Mouse (Mus musculus) heart, embryonic 16.5 days (tissue): ENCODE measurements at regions not wholly inside any gene's neighbourhood (a gene's known extent, or its start where the extent isn't known, plus 50 kb on each side); places are given as distances from the start of the nearest gene placed in this dataset.

Experiments
- ATAC-seq: fragments of 200-750 bp; cut with Nextera tagmentation; replicated peaks from 2 replicates; pipeline ENCODE4 v1.8.0; 2017; ENCODE audit warnings: moderate number of reproducible peaks; ENCODE audit not compliant: insufficient read depth, low FRiP score; ENCODE audit errors: extremely low read depth
- H3K27ac ChIP-seq: fragments of 300-500 bp; sonication (generic); 2 replicates; pipeline ENCODE4 v1.5.1; 2014; ENCODE audit warnings: mild to moderate bottlenecking, low read length, control low read depth, moderate library complexity
- H3K27me3 ChIP-seq: fragments of 300-500 bp; sonication (generic); 2 replicates; pipeline ENCODE4 v1.6.1; 2014; ENCODE audit warnings: low read length, mixed read lengths; ENCODE audit not compliant: control insufficient read depth, insufficient read depth
- H3K36me3 ChIP-seq: fragments of 300-500 bp; sonication (generic); 2 replicates; pipeline ENCODE4 v1.6.1; 2014; ENCODE audit not compliant: control insufficient read depth, insufficient read depth
- H3K4me1 ChIP-seq: fragments of 300-500 bp; sonication (generic); 2 replicates; pipeline ENCODE4 v1.6.1; 2014; ENCODE audit warnings: low read length, mixed read lengths; ENCODE audit not compliant: control insufficient read depth, insufficient read depth
- H3K4me2 ChIP-seq: fragments of 300-500 bp; sonication (generic); 2 replicates; pipeline ENCODE4 v1.6.1; 2014; ENCODE audit warnings: low read depth, mild to moderate bottlenecking, control low read depth, low read length
- H3K4me3 ChIP-seq: fragments of 300-500 bp; sonication (generic); 2 replicates; pipeline ENCODE4 v1.5.1; 2014; ENCODE audit warnings: mild to moderate bottlenecking, control low read depth, low read length
- H3K9ac ChIP-seq: fragments of 300-500 bp; sonication (generic); 2 replicates; pipeline ENCODE4 v1.6.1; 2014; ENCODE audit warnings: low read length, control low read depth
- H3K9me3 ChIP-seq: fragments of 300-500 bp; sonication (generic); replicated peaks from 2 replicates; pipeline ENCODE4 v1.6.1; 2016; ENCODE audit warnings: low read length; ENCODE audit not compliant: control insufficient read depth
- WGBS: fragments of 180-500 bp; shearing (Covaris S2); extraction: QIAGEN DNeasy Blood & Tissue Kit; methylation state at CpG from one replicate; pipeline ENCODE4 v1.1.7; 2014; 5-methylcytosine and 5-hydroxymethylcytosine counted together

DNA sequence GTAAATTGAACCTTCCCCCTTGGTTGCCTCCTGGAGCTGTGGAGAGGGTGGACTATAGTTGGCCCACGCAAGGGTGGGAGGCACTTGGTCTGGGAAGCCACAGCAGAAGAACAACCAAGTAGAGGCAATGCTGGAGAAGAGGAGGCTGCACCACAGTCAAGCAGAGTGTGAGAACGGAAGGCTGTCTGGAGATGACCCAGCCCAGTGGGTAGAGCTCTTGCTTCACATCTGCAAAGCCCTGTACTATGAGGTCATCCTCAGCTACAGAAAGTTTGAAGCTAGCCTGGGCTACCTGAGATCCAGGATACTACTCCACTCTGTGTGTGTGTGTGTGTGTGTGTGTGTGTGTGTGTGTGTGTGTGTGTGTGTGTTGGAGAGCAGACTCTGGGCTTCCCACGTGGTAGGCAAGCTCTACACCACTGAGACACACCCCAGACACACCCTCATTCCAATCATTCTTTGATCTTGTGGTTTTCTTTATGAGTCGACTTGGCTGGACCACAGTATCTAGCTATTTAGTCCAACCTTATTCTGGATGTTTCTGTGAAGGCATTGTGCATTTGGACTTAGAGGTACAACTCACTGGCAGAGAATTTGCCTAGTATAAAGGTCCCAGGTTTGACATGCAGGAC is 111.5 kb upstream of the Med13l start:
- no peak overlapping the region for H3K9ac ChIP-seq
- 48% methylated on average over 4 of the region's 4 CpGs for WGBS
- no peak overlapping the region for H3K4me3 ChIP-seq
- ATAC-seq = no peak
- H3K4me2 ChIP-seq = no peak overlapping the region
- no peaks in the 10 kb centered on the region for H3K9me3 ChIP-seq
- H3K36me3 ChIP-seq = no peaks in the 10 kb centered on the region
- H3K27me3 ChIP-seq = no peaks in the 10 kb centered on the region
- peaks cover 8% of the 10 kb centered on the region for H3K4me1 ChIP-seq
- no peak overlapping the region for H3K27ac ChIP-seq

DNA sequence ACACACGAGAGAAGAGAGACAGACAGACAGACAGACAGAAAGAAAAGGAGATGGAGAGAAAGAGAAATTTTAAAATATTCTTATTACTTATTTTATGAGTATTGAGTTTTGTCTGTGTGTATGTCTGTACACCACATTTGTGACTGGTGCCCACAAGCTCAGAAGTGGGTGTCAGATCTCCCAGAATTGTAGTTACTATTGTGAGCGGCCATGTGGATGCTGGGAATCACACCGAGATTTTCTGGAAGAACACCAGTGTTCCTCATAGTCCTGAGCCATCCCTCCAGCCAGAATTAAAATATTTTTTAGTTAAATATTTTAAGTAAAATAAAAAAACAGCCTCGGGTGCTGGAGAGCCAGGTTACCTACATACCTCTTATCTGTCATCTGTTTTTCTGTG is 110.6 kb upstream of the Med13l start:
- WGBS = 79% methylated on average over 4 of the region's 4 CpGs
- Histone ChIP-seq H3K9me3 (no peaks in the 10 kb centered on the region), H3K4me1 (peaks cover 8% of the 10 kb centered on the region), H3K27ac (no peak overlapping the region), H3K27me3 (no peaks in the 10 kb centered on the region), H3K4me2 (no peak overlapping the region), H3K9ac (no peak overlapping the region), H3K4me3 (no peak overlapping the region), H3K36me3 (no peaks in the 10 kb centered on the region)
- ATAC-seq = no peak

DNA sequence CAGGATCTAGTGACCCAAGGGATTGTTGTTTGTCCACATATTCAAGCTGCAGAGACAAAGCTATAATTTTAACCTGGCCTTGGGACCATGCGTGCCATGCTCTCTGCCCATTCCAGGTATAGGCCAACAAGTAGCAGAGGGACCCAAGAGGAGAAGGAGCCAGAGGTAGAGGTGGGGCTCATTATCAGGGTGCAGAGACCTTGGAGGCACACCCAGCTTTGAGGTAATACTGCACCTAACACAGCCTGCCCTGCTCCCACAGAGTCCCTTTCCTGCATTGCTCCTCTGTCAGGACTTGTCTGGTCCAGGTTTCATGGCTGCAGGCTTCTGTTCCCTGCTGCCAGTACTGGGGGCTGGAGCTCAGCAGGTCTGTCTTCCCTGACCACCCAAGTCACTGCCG is 108.4 kb upstream of the Med13l start:
- H3K9me3 ChIP-seq = no peaks in the 10 kb centered on the region
- WGBS = 79% methylated on average over 2 of the region's 2 CpGs
- H3K9ac ChIP-seq = no peak overlapping the region
- no peak overlapping the region for H3K4me2 ChIP-seq
- ATAC-seq = no peak
- no peaks in the 10 kb centered on the region for H3K36me3 ChIP-seq
- no peak overlapping the region for H3K27ac ChIP-seq
- no peak overlapping the region for H3K4me3 ChIP-seq
- no peaks in the 10 kb centered on the region for H3K27me3 ChIP-seq
- H3K4me1 ChIP-seq = peaks cover 3% of the 10 kb centered on the region

DNA sequence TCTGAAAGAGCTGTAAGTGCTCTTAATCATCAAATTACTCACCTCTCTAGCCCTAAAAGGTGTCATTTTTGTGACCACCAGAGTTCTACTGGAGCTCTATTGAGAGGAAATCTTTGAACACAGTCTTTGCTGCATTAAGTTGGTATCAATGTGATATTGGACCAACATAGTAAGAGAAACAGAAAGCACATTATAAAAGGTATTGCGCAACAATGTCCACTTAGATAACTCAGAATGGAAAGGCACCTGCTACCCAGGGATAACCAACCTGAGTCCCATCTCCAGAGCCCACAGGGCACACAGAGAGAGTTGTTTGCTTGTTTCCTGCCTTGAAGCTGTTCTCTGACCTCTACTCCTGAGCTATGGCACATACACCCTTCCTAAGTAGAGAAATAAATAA is 106.4 kb upstream of the Med13l start:
- no peak overlapping the region for H3K4me2 ChIP-seq
- no peaks in the 10 kb centered on the region for H3K36me3 ChIP-seq
- no peak overlapping the region for H3K9ac ChIP-seq
- H3K9me3 ChIP-seq = no peaks in the 10 kb centered on the region
- H3K27me3 ChIP-seq = no peaks in the 10 kb centered on the region
- 100% methylated on average over 1 of the region's 1 CpGs for WGBS
- H3K4me1 ChIP-seq = peaks cover 2% of the 10 kb centered on the region; the same call in 1 of the 2 replicates
- H3K27ac ChIP-seq = no peak overlapping the region
- H3K4me3 ChIP-seq = no peak overlapping the region
- no peak for ATAC-seq

DNA sequence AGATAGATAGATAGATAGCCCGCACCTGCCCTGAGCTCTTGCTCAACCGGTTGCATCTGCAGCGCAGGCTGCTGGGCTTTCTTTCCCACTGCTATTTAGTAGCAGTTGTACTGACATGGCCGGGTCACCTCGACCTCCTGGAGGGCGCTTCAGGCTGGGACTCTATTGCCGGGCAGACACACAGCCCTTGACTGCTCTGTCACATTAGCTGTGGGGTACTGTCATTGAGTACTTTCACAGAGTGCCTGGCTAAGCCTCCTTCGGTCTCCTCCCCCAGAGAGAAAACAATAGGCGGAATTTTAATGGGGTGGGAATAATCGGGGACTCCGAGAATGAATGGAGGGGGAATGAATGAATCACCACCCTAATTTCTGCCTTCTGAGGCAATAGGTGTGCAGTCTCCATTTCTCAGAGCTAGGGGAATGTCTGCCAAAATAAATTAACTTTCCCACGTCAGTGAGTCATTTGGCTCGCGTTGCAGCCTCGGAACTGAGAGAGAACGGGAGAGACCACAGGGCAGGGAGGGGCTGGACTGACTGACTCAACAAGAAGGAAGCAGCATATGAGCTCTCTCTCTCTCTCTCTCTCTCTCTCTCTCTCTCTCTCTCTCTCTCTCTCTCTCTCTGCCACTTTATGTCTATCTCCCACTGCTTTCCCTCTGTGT is 101.6 kb upstream of the Med13l start:
- H3K27ac ChIP-seq = no peak overlapping the region; the same call in 1 of the 2 replicates
- 0 out of 2 replicates have a peak, but pooled peaks cover 3% of the 10 kb centered on the region for H3K27me3 ChIP-seq
- peak overlapping the region; percentile 65 for H3K4me2 ChIP-seq
- no peaks in the 10 kb centered on the region for H3K36me3 ChIP-seq
- H3K4me1 ChIP-seq = peaks cover 5% of the 10 kb centered on the region
- 5% methylated on average over 16 of the region's 16 CpGs for WGBS
- no peaks in the 10 kb centered on the region for H3K9me3 ChIP-seq
- H3K9ac ChIP-seq = 0 out of 2 replicates have a peak overlapping the region, but pooled peaks have one; percentile 31
- H3K4me3 ChIP-seq = peak overlapping the region; percentile 28
- ATAC-seq = peak; percentile 61

DNA sequence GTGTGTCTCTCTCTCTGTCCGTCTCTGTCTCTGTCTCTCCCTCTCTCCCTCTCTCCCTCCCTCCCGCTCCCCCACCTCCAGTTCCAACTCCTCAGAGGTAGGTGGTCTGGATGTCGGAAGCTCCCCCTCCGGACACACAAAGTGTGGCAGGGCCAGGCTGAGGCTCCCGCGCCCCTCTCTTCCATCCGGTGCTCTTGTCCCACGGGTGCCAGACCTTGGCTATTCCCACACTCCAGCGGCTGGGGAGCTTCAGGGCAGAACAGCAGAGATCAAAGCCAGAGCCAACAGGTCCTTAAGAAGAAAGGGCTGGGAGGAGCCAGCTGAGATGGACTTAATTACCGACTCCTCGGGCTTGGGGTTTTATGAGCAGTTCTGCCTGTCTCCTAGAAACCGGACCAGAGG is 101.1 kb upstream of the Med13l start:
- Histone ChIP-seq H3K36me3 (no peaks in the 10 kb centered on the region), H3K27ac (peak overlapping the region; percentile 53; the same call in 1 of the 2 replicates), H3K27me3 (peaks cover 3% of the 10 kb centered on the region; the same call in 1 of the 2 replicates), H3K9me3 (no peaks in the 10 kb centered on the region), H3K4me2 (peak overlapping the region; percentile 65), H3K4me1 (peaks cover 7% of the 10 kb centered on the region), H3K4me3 (peak overlapping the region; percentile 28), H3K9ac (peak overlapping the region; percentile 31; the same call in 1 of the 2 replicates)
- ATAC-seq = peak; percentile 29
- 5% methylated on average over 12 of the region's 12 CpGs for WGBS

DNA sequence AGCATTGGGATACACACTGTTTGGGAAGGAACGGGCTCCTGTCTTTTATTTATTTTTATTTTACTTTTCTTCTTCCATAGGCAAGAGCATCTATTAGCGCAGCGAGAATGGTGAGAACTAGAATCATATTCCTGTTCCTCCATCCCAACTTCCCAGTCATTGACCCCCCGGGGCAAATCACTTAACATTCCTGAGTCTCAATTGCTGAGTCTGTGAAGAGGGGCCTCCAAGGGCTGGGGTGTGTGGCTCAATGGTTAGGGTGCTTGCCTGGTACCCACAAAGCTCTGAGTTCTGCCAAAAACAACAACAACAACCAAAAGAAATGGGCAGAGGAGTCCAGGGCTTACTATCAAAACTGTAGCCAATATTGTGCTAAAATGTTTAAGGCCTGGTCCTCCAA is 98.5 kb upstream of the Med13l start:
- H3K36me3 ChIP-seq = no peaks in the 10 kb centered on the region
- H3K4me1 ChIP-seq = peaks cover 26% of the 10 kb centered on the region
- H3K9ac ChIP-seq = no peak overlapping the region
- H3K27ac ChIP-seq = no peak overlapping the region
- H3K9me3 ChIP-seq = no peaks in the 10 kb centered on the region
- H3K4me3 ChIP-seq = no peak overlapping the region
- 48% methylated on average over 4 of the region's 4 CpGs for WGBS
- no peak for ATAC-seq
- H3K27me3 ChIP-seq = peaks cover 6% of the 10 kb centered on the region
- H3K4me2 ChIP-seq = no peak overlapping the region

DNA sequence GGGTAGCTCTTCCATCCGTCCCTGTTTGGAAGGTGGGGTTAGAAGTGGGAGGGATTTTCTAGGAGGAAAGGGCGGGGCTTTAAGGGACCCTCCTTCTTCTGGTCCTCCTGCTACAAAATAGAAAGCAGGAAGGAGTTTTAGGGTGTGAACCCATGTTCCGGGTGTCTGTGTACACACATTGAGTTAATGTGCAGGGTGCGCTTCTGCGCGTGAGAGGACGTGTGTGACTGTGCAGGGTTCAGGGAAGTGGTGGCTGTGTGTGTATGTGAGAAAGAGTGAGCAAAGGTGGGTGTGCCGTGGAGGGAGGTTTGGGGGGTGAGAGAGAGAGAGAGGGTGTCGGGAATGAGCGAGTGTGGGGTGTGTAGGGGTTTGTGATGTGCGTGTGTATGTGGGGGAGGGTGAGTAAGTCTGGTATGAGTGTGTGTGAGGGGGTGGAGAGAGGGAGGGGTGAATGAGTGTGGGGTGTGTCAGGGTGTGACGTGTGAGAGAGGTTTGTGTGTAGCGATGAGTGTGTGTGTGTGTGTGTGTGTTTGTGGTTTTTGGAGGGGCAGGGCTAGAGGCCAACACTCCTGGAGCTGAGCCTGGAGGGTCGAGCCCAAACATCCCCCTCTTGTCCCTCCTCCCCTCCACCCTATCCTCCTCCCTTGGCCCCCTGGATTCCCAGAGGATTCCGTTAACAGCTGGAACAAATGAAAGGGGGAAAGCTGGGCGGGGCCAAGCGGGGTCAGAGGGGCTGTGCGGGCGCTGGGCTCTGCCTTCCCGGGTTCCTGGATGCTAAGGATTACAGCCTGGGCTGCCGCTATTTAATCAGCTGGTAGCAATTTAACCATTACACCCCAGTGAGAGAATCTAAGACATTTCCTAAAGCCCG is 95.3 kb upstream of the Med13l start:
- Histone ChIP-seq H3K27ac (peak overlapping the region; percentile 43), H3K9ac (peak overlapping the region; percentile 51), H3K9me3 (no peaks in the 10 kb centered on the region), H3K4me3 (peak overlapping the region; percentile 38), H3K27me3 (peaks cover 4% of the 10 kb centered on the region), H3K4me2 (peak overlapping the region; percentile 60), H3K36me3 (no peaks in the 10 kb centered on the region), H3K4me1 (peaks cover 21% of the 10 kb centered on the region)
- peak; percentile 53 for ATAC-seq
- 12% methylated on average over 22 of the region's 22 CpGs for WGBS
